Mouse (Mus musculus): ENCODE data around the gene Pdlim5. TPM values are rescaled to one million over a fixed set of nuclear protein-coding genes. Genes with fewer than 3 reads are reported as not detected.

Gene Pdlim5
- polyA plus RNA-seq, 1 experiment = 22.6 TPM

DNA sequence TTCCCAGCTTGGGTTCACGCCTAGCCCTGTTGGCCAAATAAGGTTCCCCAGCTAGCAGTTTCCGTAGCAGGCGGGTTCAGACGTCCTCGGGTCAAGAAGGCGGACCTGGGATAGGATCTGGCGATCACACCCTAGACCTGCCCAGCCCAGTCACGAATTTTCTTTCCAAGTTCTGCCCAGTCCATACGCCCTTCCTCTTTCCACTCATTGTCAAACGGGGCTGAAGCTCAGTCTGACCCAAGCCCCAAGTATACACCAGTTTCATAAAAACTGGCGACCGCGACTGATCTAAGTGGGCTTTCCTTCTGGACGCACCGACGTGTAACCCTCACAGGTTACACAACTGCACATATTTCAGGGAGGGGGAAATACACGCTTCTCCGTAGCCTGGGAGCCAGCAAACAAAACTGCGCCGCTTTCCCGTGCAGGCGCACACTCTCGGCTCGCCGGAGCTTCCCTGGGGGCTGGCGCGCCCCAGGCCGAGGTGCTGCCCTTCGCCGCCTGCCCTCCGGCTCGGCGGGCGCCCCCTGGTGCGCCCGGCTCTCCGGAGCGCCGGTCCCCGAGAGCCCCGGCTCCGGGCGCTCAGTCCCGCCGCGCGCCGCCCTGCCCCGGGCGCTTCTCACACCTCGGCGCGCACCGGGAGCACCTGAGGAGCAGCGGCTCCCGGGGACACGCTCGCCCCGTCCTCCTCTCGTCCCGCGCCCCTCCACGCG lies 544 bp downstream of the Pdlim5 start:
- DNase-seq (ENCODE audit: extremely low spot score in 1 of 2, low spot score in 1 of 2) = no peak

DNA sequence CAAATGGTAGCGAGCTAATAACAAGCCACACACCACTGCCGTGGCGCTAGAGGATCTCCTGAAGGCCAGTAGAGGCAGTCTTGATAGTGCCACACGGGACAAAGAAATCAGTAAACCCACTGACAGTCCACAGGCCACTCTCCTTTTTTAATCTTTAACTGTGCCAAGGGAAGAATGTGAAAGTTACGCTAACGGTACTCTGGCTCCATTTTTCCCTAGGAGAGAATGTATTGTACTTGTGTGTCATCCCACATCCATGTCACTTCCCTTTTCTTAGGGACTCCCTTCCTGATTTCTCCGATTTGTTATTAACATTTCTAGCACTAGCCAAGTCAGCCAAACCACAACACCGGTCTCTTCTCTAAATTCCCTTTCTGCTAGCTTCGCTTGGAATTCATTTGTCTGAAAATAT lies 1.5 kb downstream of the Pdlim5 start:
- no peak for DNase-seq (ENCODE audit: extremely low spot score in 1 of 2, low spot score in 1 of 2)

- DNase-seq (ENCODE audit: extremely low spot score in 1 of 2, low spot score in 1 of 2) = no peak
Measured at GRCm38 (mm10) chr3:142391531-142391930, 4.0 kb downstream of the Pdlim5 start.

DNA sequence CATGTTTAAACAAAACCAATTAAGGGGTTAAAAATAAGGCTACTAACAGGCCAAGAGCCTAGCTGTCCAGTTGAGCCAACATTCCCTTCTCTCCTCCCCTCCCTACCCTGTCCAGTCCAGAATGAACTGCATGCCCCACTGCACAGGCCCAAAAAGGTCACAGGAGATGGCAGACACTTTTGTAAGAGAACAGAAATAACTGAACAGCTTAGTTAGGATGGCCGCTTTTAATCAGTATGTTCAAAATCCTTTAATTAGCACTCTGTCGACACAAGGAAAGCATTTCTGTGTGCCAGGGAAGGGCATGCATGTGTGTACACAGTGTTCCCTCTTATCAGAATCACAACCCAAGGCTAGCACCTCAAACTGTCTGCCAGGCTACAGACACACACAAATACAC lies 5.2 kb downstream of the Pdlim5 start:
- DNase-seq (ENCODE audit: extremely low spot score in 1 of 2, low spot score in 1 of 2) = no peak

DNA sequence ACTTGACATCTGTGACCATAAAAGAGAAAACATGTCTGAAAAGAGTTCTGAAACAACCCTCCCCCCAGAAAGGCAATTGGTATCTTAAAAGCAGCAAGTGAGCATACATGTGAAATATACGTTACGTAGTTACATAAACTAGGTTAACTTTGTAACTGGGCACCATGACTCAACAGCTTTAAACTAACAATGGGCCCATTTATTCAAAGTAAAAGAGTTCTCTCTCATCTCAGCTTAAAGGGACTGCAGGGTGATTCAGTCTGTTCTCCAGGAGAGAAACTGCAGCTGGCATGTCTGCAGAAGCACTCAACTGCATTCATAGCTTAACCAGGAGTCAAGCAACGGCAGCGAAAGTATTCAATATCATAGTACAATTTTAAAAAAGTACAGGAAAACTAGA lies 7.3 kb downstream of the Pdlim5 start:
- DNase-seq (ENCODE audit: extremely low spot score in 1 of 2, low spot score in 1 of 2) = no peak

- DNase-seq (ENCODE audit: extremely low spot score in 1 of 2, low spot score in 1 of 2) = no peak
Measured at GRCm38 (mm10) chr3:142386505-142386904, 9.0 kb downstream of the Pdlim5 start.

DNA sequence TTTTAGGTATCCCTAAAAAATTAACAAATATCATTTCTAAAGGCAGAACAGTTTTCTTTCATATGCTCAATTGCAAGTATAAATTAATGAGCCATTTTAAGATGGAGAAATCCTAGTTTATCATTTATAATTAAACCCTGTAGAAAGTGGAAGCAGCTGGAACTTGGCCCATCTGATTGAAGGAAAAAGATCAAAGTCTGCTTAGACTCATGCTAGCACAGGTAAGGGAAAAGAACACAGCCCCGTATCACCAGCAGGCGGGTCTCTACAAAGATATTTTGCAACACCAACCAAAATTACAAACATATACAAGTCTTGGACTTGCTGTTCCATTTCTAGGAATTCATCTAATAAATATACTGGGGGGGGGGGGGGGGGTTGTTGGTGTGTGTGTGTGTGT lies 9.8 kb downstream of the Pdlim5 start:
- DNase-seq (ENCODE audit: extremely low spot score in 1 of 2, low spot score in 1 of 2) = no peak

DNA sequence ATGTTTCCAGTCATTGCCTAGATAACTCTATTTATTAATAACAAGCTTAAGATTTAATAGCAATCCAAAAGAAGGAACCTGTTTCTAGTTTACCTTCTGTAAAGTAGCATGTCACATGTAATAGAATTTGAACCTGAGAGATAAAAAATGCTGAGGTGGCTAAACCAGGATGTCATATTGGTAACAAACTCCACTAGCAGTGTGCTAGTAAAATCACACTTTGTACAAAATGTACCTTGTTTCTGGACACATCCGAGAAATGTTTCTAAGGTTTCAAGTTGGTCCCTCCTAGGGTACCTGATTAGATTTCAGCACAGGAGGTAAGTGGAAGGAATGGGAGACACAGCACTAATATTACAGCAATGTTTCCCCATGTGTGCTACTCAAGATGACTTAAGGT lies 18.9 kb downstream of the Pdlim5 start:
- DNase-seq (ENCODE audit: extremely low spot score in 1 of 2, low spot score in 1 of 2) = no peak

- no peak for DNase-seq (ENCODE audit: extremely low spot score in 1 of 2, low spot score in 1 of 2)
Measured at GRCm38 (mm10) chr3:142375106-142375505, 20.4 kb downstream of the Pdlim5 start.

DNA sequence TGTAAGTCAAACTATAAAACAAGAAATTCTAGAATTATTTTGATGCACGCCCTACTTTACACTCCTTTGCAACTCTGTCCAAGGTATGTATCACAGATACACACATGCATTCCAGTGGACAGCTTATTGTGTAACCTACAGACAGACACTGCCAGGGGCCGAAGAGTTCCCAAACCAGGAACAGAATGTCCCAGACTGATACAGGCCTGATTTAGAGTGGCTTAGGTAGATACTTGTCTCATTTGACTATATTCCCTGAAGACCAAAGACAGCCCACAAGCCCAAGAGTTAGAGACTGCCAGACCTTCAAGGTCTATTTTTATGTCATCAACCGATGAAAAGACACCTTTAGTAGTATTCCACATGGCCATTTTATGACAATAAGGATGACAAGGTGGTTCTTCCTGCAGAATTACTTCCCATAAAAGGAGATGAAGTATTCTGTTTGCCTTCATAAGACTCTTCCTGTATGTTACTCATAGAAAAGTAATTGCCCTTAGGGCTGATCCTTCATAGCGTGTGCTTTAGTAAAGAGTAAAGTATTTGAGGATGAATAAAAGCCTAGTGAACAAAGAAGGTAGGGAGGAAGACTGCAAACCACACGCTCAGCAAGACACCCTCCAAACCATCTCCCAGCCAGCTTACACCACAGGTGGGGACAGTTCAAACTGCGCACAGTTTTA lies 22.9 kb downstream of the Pdlim5 start:
- no peak for DNase-seq (ENCODE audit: extremely low spot score in 1 of 2, low spot score in 1 of 2)

DNA sequence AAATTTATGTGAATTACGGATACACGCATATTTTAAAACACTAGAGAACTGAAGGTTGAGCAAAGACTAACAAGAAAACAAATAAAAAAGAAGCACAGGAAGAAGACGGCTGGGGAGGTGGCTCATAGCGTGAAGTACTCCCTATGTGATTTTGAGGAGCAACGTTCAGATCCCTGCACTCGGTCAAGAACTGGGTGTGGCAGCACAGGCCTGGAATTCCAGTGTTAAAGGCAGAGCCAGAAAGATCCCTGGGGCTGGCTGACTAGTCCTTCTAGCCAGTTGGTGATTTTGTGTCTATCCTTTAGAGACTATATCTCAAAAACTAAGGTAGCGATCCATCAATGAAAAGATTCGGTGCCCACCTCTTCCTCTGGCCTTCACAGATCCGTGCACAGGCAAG lies 27.1 kb downstream of the Pdlim5 start:
- no peak for DNase-seq (ENCODE audit: extremely low spot score in 1 of 2, low spot score in 1 of 2)

DNA sequence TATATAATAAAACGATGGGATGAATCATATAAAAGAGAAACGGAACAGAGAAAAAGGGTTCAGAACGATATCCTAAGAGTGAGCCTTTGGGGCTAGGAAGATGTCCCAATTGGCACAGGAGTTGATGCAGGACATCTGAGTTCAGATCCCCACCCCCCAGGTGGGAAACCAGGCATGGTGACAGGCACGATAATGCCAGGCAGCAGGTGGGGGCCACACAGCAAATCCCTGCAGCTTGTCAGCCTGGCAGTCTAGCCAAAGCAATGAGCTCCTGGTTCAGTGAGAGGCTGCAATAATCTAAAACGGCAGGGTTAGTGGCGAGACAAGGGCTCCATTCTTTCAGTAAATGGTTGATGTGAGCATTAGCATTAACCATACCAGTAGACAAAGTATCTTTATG lies 33.4 kb downstream of the Pdlim5 start:
- no peak for DNase-seq (ENCODE audit: extremely low spot score in 1 of 2, low spot score in 1 of 2)

- DNase-seq (ENCODE audit: extremely low spot score in 1 of 2, low spot score in 1 of 2) = peak in 1 of 2 experiments; percentile 43
Measured at GRCm38 (mm10) chr3:142358951-142359350, 36.5 kb downstream of the Pdlim5 start.

DNA sequence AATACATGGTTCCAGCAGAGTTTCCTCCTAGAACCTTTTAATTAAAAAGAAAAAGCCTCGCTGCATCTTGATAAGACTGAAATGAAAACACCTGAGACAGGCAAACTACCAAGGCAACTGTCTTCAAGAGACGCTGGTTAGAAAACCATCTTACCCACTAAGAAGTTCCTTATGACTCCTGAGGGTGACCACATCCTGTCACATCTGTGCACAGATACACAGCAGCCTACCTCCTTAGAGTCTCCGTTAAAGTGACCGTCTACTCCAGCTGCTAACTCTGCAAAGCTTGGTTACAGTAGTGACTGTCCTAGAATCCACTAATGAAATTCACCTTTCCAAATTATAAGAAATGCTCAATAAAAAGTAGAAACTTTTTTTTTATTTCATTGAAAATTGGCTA lies 38.8 kb downstream of the Pdlim5 start:
- no peak for DNase-seq (ENCODE audit: extremely low spot score in 1 of 2, low spot score in 1 of 2)

- no peak for DNase-seq (ENCODE audit: extremely low spot score in 1 of 2, low spot score in 1 of 2)
Measured at GRCm38 (mm10) chr3:142353218-142353617, 42.3 kb downstream of the Pdlim5 start.

DNA sequence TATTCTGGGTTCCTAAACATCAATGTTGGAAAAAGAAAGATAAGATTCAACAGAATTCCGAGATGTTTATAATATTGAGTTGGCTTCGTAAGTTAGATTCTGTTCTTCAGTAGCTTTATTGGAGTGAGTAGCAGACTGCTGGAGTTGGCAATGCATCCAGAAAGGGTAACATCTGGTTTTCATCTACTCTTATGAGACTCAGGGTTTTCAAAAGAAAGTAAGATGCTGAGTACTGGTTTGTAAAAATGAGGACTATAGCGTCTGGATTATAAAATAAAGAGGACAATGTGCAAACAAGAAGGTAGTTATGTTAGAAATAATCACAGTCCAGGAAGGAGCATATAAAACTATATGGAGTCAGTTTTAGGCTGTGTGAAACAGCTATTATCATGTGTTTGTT lies 45.0 kb downstream of the Pdlim5 start:
- no peak for DNase-seq (ENCODE audit: extremely low spot score in 1 of 2, low spot score in 1 of 2)

- DNase-seq (ENCODE audit: extremely low spot score in 1 of 2, low spot score in 1 of 2) = no peak
Measured at GRCm38 (mm10) chr3:142348816-142349631, 46.5 kb downstream of the Pdlim5 start.

DNA sequence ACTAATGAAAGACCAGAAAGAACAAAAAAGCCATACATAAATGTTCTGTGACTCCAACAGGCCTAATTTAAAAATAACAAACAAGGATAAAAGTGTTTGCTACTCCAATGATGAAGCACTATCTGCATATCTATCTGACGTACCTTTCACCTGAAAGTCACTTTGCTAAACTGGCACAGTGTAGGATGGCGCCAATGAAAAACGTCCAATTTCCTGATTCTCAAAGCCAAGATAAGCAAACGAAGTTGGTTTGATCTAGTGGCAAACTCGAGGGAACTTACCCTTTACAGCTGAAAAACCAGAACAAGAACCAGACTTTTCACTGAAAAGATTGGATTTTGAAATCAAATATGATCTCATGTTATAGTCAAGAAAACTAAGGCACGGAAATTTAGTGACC lies 49.2 kb downstream of the Pdlim5 start:
- no peak for DNase-seq (ENCODE audit: extremely low spot score in 1 of 2, low spot score in 1 of 2)

DNA sequence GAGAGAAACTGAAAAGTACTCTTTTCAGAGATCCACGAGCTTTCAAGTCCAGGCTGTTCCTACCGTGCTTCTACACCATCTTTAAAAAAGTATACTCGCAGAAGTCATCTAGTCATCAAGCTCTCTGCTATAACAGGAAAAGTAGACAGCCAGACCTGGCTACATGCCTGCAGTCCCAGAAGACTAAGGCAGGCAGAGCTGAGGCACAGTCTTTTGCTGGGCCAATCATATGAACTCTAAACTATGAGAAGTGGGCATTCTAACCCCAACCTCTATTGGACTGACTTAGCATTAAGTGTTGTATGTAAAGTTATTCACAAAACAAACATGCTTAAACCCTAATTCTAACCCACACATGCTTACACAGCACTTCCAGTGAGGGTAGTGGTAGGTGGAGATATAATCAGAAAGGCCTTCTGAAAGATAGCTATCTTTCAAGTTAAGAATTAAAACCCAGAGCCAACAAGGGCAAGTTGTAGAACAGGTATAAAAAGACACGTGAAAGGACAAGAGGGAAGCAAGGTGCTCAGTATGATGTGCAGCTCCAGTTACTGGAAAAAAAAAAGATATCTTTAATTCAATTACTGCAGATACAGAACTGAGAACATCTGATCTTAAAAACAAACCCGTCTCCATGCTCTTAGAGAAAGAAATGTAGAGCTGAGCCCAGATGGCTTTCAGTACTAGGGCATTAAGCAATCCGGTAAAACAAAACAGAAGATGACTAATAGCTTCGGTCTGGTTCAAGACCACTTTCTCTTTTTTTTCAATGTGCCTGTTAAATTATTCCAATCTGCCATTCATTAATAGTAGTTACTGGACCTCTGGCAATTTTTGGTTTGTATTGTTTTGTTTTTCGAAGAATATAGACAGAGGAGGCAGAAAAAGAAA lies 50.0 kb downstream of the Pdlim5 start:
- no peak for DNase-seq (ENCODE audit: extremely low spot score in 1 of 2, low spot score in 1 of 2)

DNA sequence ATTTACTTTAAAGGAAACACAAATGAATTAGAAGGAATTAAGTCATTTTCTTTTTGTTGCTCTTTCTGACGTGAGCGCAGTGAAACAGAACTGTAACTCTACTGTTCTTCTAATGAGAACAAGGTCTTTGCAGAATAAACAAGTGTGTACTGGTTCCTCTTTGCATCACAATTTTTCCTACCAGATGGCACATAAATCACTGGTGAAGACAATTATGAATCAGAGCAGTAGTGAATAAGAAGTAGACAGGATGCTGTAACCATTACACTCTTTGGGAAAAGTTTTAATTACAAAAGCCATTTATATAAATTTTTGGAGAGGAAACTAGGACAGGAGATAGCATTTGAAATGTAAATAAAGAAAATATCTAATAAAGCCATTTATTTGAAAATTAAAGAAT lies 51.7 kb downstream of the Pdlim5 start:
- no peak for DNase-seq (ENCODE audit: extremely low spot score in 1 of 2, low spot score in 1 of 2)

DNA sequence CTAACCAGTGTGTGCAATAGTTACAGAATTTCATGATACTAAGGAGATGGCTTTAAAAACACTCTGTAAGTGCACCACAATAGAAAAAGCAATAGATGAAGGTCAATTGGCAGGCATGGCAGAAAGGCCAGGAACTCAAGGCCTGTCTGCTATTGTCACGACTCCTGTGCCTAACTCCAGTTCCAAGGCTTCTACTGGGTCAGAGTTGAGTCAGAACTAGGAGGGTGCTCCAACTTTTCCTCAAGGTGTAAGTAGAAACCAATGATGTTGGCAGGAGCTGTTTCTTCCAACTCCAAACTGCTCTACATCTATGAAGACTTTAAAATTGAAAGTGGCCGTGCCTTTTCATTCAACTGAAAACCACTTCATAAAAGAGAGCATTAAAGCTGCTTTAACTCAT lies 54.8 kb downstream of the Pdlim5 start:
- DNase-seq (ENCODE audit: extremely low spot score in 1 of 2, low spot score in 1 of 2) = no peak

Data from frontal cortex, adult 2 months (tissue).